Mouse (Mus musculus) CD4-positive, CD25-positive, alpha-beta regulatory T cell, adult 2 months (primary cell): Measurements from ENCODE around the gene Cpsf4l.

ENCODE experiments used
- DNase-seq: peaks from one replicate; pipeline ENCODE4 v3.0.0-alpha.2; 2012; ENCODE audit warnings: low read depth, low spot score

Cpsf4l gene

GRCm38 (mm10) chr11:113668857-113669256 is 41.0 kb downstream of the Cpsf4l start:
- DNase-seq, result no peak

- no peak for DNase-seq
Measured at GRCm38 (mm10) chr11:113667704-113668103, 42.1 kb downstream of the Cpsf4l start.

GRCm38 (mm10) chr11:113667122-113667521 is 42.7 kb downstream of the Cpsf4l start:
- DNase-seq, result no peak

GRCm38 (mm10) chr11:113666648-113667047 is 43.2 kb downstream of the Cpsf4l start:
- peak; percentile 54 for DNase-seq

- no peak for DNase-seq
Measured at GRCm38 (mm10) chr11:113666205-113666604, 43.6 kb downstream of the Cpsf4l start.

- DNase-seq, result no peak
Measured at GRCm38 (mm10) chr11:113664279-113664678, 45.5 kb downstream of the Cpsf4l start.

- DNase-seq, result no peak
Measured at GRCm38 (mm10) chr11:113661835-113662351, 47.9 kb downstream of the Cpsf4l start.

- DNase-seq, result no peak
Measured at GRCm38 (mm10) chr11:113660940-113661339, 48.9 kb downstream of the Cpsf4l start.

- peak; percentile 37 for DNase-seq
Measured at GRCm38 (mm10) chr11:113660213-113660612, 49.6 kb downstream of the Cpsf4l start.

- peak; percentile 22 for DNase-seq
Measured at GRCm38 (mm10) chr11:113658763-113659162, 51.1 kb downstream of the Cpsf4l start.

- DNase-seq, result no peak
Measured at GRCm38 (mm10) chr11:113658319-113658718, 51.5 kb downstream of the Cpsf4l start.

- no peak for DNase-seq
Measured at GRCm38 (mm10) chr11:113657221-113657620, 52.6 kb downstream of the Cpsf4l start.

GRCm38 (mm10) chr11:113656511-113656932 is 53.3 kb downstream of the Cpsf4l start:
- no peak for DNase-seq

- DNase-seq, result no peak
Measured at GRCm38 (mm10) chr11:113654561-113655270, 55.1 kb downstream of the Cpsf4l start.

GRCm38 (mm10) chr11:113654105-113654504 is 55.7 kb downstream of the Cpsf4l start:
- no peak for DNase-seq

- no peak for DNase-seq
Measured at GRCm38 (mm10) chr11:113652516-113652915, 57.3 kb downstream of the Cpsf4l start.

GRCm38 (mm10) chr11:113651907-113652273 is 57.9 kb downstream of the Cpsf4l start:
- DNase-seq, result peak; percentile 47

GRCm38 (mm10) chr11:113651206-113651906 is 58.5 kb downstream of the Cpsf4l start:
- DNase-seq, result peak; percentile 28

- DNase-seq, result peak; percentile 86
Measured at GRCm38 (mm10) chr11:113649353-113650210, 60.2 kb downstream of the Cpsf4l start, which contains the start of gene Slc39a11. TSS of gene Slc39a11 (minus strand) at chr11:113650079.

GRCm38 (mm10) chr11:113648690-113649352 is 61.0 kb downstream of the Cpsf4l start, which contains the start of gene Cog1:
TSS of gene Cog1 (plus strand) at chr11:113649169.
- no peak for DNase-seq
